Mouse (Mus musculus): ENCODE measurements around the gene Gsto1. TPM values are rescaled to one million over a fixed set of nuclear protein-coding genes. Genes with fewer than 3 reads are reported as not detected.
"Not testable (repeated sequence)": the region's sequence is repeated elsewhere in the genome, so short reads cannot be mapped to it uniquely, and the experiment has no call there.

Gene Gsto1
- polyA plus RNA-seq, 1 experiment from 2014 or later = 190 TPM

- no peak overlapping the region for H3K27ac ChIP-seq (replicated peaks)
- no peak for DNase-seq (ENCODE audit: low spot score)
- no peaks in the 10 kb centered on the region for H3K9me3 ChIP-seq
- no peak overlapping the region for H3K4me3 ChIP-seq
- WGBS = 91% methylated on average over 7 of the region's 7 CpGs
- H3K36me3 ChIP-seq (replicated peaks) = no peaks in the 10 kb centered on the region
- H3K27me3 ChIP-seq (replicated peaks; ENCODE audit: low read depth, poor library complexity, severe bottlenecking) = peaks cover 35% of the 10 kb centered on the region
- H3K4me1 ChIP-seq = peaks cover 11% of the 10 kb centered on the region
Observed at GRCm38 (mm10) chr19:47835776-47836175, 19.0 kb upstream of the Gsto1 start.

GRCm38 (mm10) chr19:47836701-47837526 is 17.9 kb upstream of the Gsto1 start:
- H3K27me3 ChIP-seq (replicated peaks; ENCODE audit: low read depth, poor library complexity, severe bottlenecking) = peaks cover 35% of the 10 kb centered on the region
- WGBS = 2% methylated on average over 49 of the region's 49 CpGs
- DNase-seq (ENCODE audit: low spot score) = peak; percentile 92
- peaks cover 11% of the 10 kb centered on the region for H3K4me1 ChIP-seq
- H3K27ac ChIP-seq (replicated peaks) = peak overlapping the region; percentile 55
- H3K36me3 ChIP-seq (replicated peaks) = no peaks in the 10 kb centered on the region
- peak overlapping the region; percentile 63 for H3K4me3 ChIP-seq
- no peaks in the 10 kb centered on the region for H3K9me3 ChIP-seq

DNA sequence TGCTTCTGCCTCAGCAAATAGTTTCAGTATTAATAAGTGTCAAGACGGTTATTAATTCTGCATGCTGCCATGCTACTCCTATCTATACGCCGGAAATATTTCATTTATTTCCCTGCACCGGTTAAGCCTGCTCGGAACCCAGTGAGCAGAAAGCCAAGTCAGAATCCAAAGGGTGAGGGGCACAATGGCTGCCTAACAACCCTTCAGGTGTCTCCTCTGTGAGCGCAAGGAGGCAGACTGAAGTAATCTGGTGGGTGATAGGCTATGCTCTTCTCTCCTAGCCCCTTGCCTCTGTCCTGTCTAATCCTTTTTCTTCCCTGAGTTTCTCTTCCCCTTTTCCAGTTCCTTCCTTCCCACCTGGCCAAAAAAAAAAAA is 17.3 kb upstream of the Gsto1 start:
- 1% methylated on average over 6 of the region's 6 CpGs for WGBS
- no peaks in the 10 kb centered on the region for H3K36me3 ChIP-seq (replicated peaks)
- no peak for DNase-seq (ENCODE audit: low spot score)
- H3K9me3 ChIP-seq = no peaks in the 10 kb centered on the region
- H3K4me3 ChIP-seq = peak overlapping the region; percentile 63
- H3K27me3 ChIP-seq (replicated peaks; ENCODE audit: low read depth, poor library complexity, severe bottlenecking) = peaks cover 35% of the 10 kb centered on the region
- H3K27ac ChIP-seq (replicated peaks) = no peak overlapping the region
- peaks cover 11% of the 10 kb centered on the region for H3K4me1 ChIP-seq

DNA sequence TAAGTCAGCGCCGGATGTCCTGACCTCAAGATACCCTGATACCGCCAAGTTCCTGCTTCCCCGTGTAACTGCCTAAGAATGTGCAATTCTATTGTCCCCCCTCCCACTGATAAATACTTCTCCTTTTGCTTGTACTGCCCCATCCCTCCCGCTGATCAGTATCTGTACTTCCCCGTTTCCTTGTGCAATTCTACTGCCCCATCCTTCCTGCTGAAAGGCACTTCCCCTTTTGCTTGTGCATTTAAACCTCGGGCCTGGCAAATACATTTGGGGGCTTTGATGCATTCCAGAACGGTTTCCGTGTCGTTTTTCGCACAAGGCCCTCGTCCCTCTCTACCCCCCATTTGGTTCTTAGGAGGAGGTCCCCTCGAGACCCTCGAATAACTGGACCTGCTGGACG is 13.5 kb upstream of the Gsto1 start:
- not testable (repeated sequence) for DNase-seq (ENCODE audit: low spot score); H3K27ac ChIP-seq (replicated peaks); H3K4me3 ChIP-seq; H3K9me3 ChIP-seq; H3K36me3 ChIP-seq (replicated peaks)
- Histone ChIP-seq H3K4me1 (peaks cover 11% of the 10 kb centered on the region), H3K27me3 (replicated peaks; ENCODE audit: low read depth, poor library complexity, severe bottlenecking) (peaks cover 25% of the 10 kb centered on the region)
- WGBS = 85% methylated on average over 15 of the region's 15 CpGs

DNA sequence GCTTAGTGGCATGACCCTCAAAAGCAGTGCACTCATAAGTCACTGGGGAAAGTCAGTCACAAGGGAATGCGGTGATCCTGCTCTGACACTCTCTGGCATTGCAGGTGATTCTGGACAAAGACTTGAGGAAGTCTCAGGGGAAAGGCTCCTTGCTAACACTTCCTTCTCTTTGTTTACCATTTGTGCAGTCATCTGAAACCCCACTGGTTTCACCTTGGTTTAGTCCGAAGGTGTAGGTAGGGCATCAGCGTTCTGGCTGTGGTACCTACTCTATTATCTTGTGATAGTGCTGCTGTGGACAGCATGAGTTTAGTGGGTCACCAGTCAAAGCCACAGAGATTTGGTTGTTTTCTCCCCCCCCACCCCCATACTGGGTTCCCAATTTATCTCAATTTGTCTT is 5.0 kb upstream of the Gsto1 start:
- Histone ChIP-seq H3K4me1 (peaks cover 14% of the 10 kb centered on the region), H3K4me3 (no peak overlapping the region), H3K36me3 (replicated peaks) (no peaks in the 10 kb centered on the region), H3K27me3 (replicated peaks; ENCODE audit: low read depth, poor library complexity, severe bottlenecking) (no peaks in the 10 kb centered on the region), H3K27ac (replicated peaks) (no peak overlapping the region), H3K9me3 (no peaks in the 10 kb centered on the region)
- WGBS = 86% methylated on average over 3 of the region's 3 CpGs
- no peak for DNase-seq (ENCODE audit: low spot score)

- 93% methylated on average over 3 of the region's 3 CpGs for WGBS
- not testable (repeated sequence) for H3K27ac ChIP-seq (replicated peaks); DNase-seq (ENCODE audit: low spot score); H3K4me3 ChIP-seq; H3K36me3 ChIP-seq (replicated peaks); H3K9me3 ChIP-seq; H3K27me3 ChIP-seq (replicated peaks; ENCODE audit: low read depth, poor library complexity, severe bottlenecking)
- peaks cover 32% of the 10 kb centered on the region for H3K4me1 ChIP-seq
Observed at GRCm38 (mm10) chr19:47852131-47852530, 2.6 kb upstream of the Gsto1 start.

- Histone ChIP-seq H3K36me3 (replicated peaks) (peaks cover 8% of the 10 kb centered on the region; the same call in 1 of the 2 replicates), H3K27ac (replicated peaks) (no peak overlapping the region), H3K9me3 (no peaks in the 10 kb centered on the region), H3K4me3 (no peak overlapping the region), H3K27me3 (replicated peaks; ENCODE audit: low read depth, poor library complexity, severe bottlenecking) (no peaks in the 10 kb centered on the region), H3K4me1 (peaks cover 32% of the 10 kb centered on the region)
- no peak for DNase-seq (ENCODE audit: low spot score)
- 89% methylated on average over 3 of the region's 3 CpGs for WGBS
Observed at GRCm38 (mm10) chr19:47853053-47853452, 1.7 kb upstream of the Gsto1 start.

GRCm38 (mm10) chr19:47853951-47854795 is 597 bp upstream of the Gsto1 start:
- DNase-seq (ENCODE audit: low spot score) = peak; percentile 34
- Histone ChIP-seq H3K4me3 (peak overlapping the region; percentile 88), H3K4me1 (peaks cover 32% of the 10 kb centered on the region), H3K36me3 (replicated peaks) (peaks cover 19% of the 10 kb centered on the region), H3K27me3 (replicated peaks; ENCODE audit: low read depth, poor library complexity, severe bottlenecking) (no peaks in the 10 kb centered on the region), H3K27ac (replicated peaks) (peak overlapping the region; percentile 91), H3K9me3 (no peaks in the 10 kb centered on the region)
- 15% methylated on average over 13 of the region's 13 CpGs for WGBS

- H3K4me3 ChIP-seq = no peak overlapping the region
- H3K36me3 ChIP-seq (replicated peaks) = peaks cover 58% of the 10 kb centered on the region
- H3K9me3 ChIP-seq = no peaks in the 10 kb centered on the region
- WGBS = 84% methylated on average over 18 of the region's 18 CpGs
- no peak overlapping the region for H3K27ac ChIP-seq (replicated peaks)
- peaks cover 32% of the 10 kb centered on the region for H3K4me1 ChIP-seq
- H3K27me3 ChIP-seq (replicated peaks; ENCODE audit: low read depth, poor library complexity, severe bottlenecking) = no peaks in the 10 kb centered on the region
- no peak for DNase-seq (ENCODE audit: low spot score)
Observed at GRCm38 (mm10) chr19:47857957-47858942, 3.5 kb downstream of the Gsto1 start.

GRCm38 (mm10) chr19:47859180-47859579 is 4.4 kb downstream of the Gsto1 start:
- 91% methylated on average over 8 of the region's 8 CpGs for WGBS
- DNase-seq (ENCODE audit: low spot score) = no peak
- peaks cover 24% of the 10 kb centered on the region for H3K4me1 ChIP-seq
- no peaks in the 10 kb centered on the region for H3K9me3 ChIP-seq
- no peaks in the 10 kb centered on the region for H3K27me3 ChIP-seq (replicated peaks; ENCODE audit: low read depth, poor library complexity, severe bottlenecking)
- no peak overlapping the region for H3K4me3 ChIP-seq
- H3K36me3 ChIP-seq (replicated peaks) = peaks cover 68% of the 10 kb centered on the region
- no peak overlapping the region for H3K27ac ChIP-seq (replicated peaks)

GRCm38 (mm10) chr19:47862581-47862980 is 7.8 kb downstream of the Gsto1 start:
- Histone ChIP-seq H3K4me3 (no peak overlapping the region), H3K36me3 (replicated peaks) (peaks cover 70% of the 10 kb centered on the region), H3K9me3 (no peaks in the 10 kb centered on the region), H3K4me1 (peaks cover 8% of the 10 kb centered on the region), H3K27ac (replicated peaks) (no peak overlapping the region), H3K27me3 (replicated peaks; ENCODE audit: low read depth, poor library complexity, severe bottlenecking) (no peaks in the 10 kb centered on the region)
- 89% methylated on average over 3 of the region's 3 CpGs for WGBS
- no peak for DNase-seq (ENCODE audit: low spot score)

DNA sequence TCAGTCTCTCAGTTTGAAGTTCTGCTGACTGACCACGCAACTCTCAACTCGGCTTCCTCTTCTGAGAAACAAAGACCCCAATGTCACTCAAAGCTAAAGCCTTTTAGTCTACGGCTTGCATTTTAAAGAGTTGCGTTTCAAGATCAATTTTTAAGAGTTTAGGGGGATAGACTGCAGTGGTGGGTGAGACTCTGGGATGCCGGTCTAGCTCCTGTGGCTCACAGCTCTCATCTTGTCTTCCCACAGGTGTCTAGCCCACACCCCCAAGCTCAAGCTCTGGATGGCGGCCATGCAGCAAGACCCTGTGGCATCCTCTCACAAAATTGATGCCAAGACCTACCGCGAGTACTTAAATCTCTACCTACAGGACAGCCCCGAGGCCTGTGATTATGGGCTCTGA is 9.3 kb downstream of the Gsto1 start:
- no peak for DNase-seq (ENCODE audit: low spot score)
- Histone ChIP-seq H3K27me3 (replicated peaks; ENCODE audit: low read depth, poor library complexity, severe bottlenecking) (no peaks in the 10 kb centered on the region), H3K4me3 (no peak overlapping the region), H3K9me3 (no peaks in the 10 kb centered on the region), H3K27ac (replicated peaks) (no peak overlapping the region), H3K36me3 (replicated peaks) (peaks cover 55% of the 10 kb centered on the region), H3K4me1 (peaks cover 14% of the 10 kb centered on the region)
- 95% methylated on average over 9 of the region's 9 CpGs for WGBS

Measured in embryonic facial prominence, embryonic 10.5 days (tissue).